8 mouse cellular contexts compared by ENCODE assay signal in genomic region chr17:56883612-56884011, GRCm38 (mm10). TPM values are rescaled to one million over a fixed set of nuclear protein-coding genes. Genes with fewer than 3 reads are reported as not detected.
DNase-seq lines count a peak whose midpoint lies in the region; ATAC-seq and TF ChIP-seq lines count a peak whose summit lies in the region.

No protein-coding gene starts in this region.

- no peak for TF ChIP-seq CTCF in lung, adult 2 months (IDR thresholded peaks at IDR 0.05; ENCODE audit: insufficient read depth, low read length)
- TF ChIP-seq CTCF in intestine, postnatal 0 days (IDR thresholded peaks at IDR 0.05; ENCODE audit: low read depth): no peak
- no peak for TF ChIP-seq CTCF in olfactory bulb, adult 2 months (IDR thresholded peaks at IDR 0.05; ENCODE audit: insufficient read depth, low read depth, low read length)

- 19% methylated on average over 17 of the region's 17 CpGs for WGBS in lung, adult 2 months
- 29% methylated on average over 17 of the region's 17 CpGs for WGBS in intestine, postnatal 0 days
- WGBS in olfactory bulb, adult 2 months: 48% methylated on average over 17 of the region's 17 CpGs

- peak overlapping the region; percentile 48 for H3K4me3 ChIP-seq in lung, adult 2 months (replicated peaks; ENCODE audit: extremely low read depth, low read depth, low read length)
- H3K4me3 ChIP-seq in intestine, postnatal 0 days (ENCODE audit: low read depth, low read length): no peak overlapping the region
- H3K4me3 ChIP-seq in olfactory bulb, adult 2 months (ENCODE audit: insufficient read depth, low read depth, low read length): peak overlapping the region; percentile 27

- TF ChIP-seq POLR2A in lung, adult 2 months (IDR thresholded peaks at IDR 0.05; ENCODE audit: borderline replicate concordance, extremely low read depth, low read depth, low read length): no peak
- no peak for TF ChIP-seq POLR2A in olfactory bulb, adult 2 months (IDR thresholded peaks at IDR 0.05; ENCODE audit: insufficient read depth, low read depth, low read length)

- no peak overlapping the region for H3K27ac ChIP-seq in intestine, postnatal 0 days (ENCODE audit: low read depth, low read length)
- no peak overlapping the region for H3K27ac ChIP-seq in olfactory bulb, adult 2 months (ENCODE audit: insufficient read depth, low read depth, low read length)

- H3K4me1 ChIP-seq in lung, adult 2 months (ENCODE audit: control insufficient read depth, insufficient read depth, low read length): no peaks in the 10 kb centered on the region
- H3K4me1 ChIP-seq in intestine, postnatal 0 days (replicated peaks; ENCODE audit: control insufficient read depth, insufficient read depth, low read length): no peaks in the 10 kb centered on the region
- peaks cover 6% of the 10 kb centered on the region; the same call in 1 of the 2 replicates for H3K4me1 ChIP-seq in olfactory bulb, adult 2 months (ENCODE audit: control insufficient read depth, insufficient read depth, low read length)

- no peaks in the 10 kb centered on the region for H3K36me3 ChIP-seq in intestine, postnatal 0 days (ENCODE audit: control insufficient read depth, insufficient read depth)

- H3K9ac ChIP-seq in intestine, postnatal 0 days (ENCODE audit: low read depth, low read length): no peak overlapping the region

- no peaks in the 10 kb centered on the region for H3K9me3 ChIP-seq in intestine, postnatal 0 days (ENCODE audit: control insufficient read depth)

- H3K4me2 ChIP-seq in intestine, postnatal 0 days (replicated peaks; ENCODE audit: low read depth): peak overlapping the region; percentile 57

- DNase-seq in lung, adult 2 months: no peak
- DNase-seq in lung, postnatal 14 days: no peak
- no peak for DNase-seq in left cerebral cortex, adult 8-10 months (ENCODE audit: low spot score in 2 of 2)
- no peak for DNase-seq in c-Kit-positive CD71-positive TER-119-positive erythroid progenitor cells, embryonic 14.5 days (ENCODE audit: low spot score)
- no peak for DNase-seq in MN1 (ENCODE audit: low spot score)

- H3K27me3 ChIP-seq in intestine, postnatal 0 days (replicated peaks; ENCODE audit: control insufficient read depth, insufficient read depth, low read length): no peaks in the 10 kb centered on the region

- peak; percentile 70 for ATAC-seq in common myeloid progenitor, adult 5-6 weeks (replicated peaks; ENCODE audit: low read depth, poor library complexity, severe bottlenecking)
- ATAC-seq in intestine, postnatal 0 days: 0 out of 2 replicates have a peak, but pooled peaks have one; percentile 34

RNA-seq across cellular contexts. Expression of gene 1700061G19Rik, which starts 8.3 kb away (rescaled TPM):
- 0.11 and 0.19 TPM in 2 replicates for polyA plus RNA-seq in lung, adult 2 months (2012; rRNA removed)
- 0.05 TPM in 1 of 2 replicates, not detected in the other for total RNA-seq in common myeloid progenitor, adult 5-6 weeks (2017)
- 0.23 and 0.30 TPM in 2 replicates for polyA plus RNA-seq in intestine, postnatal 0 days (2015; fragmentation: Nextera tagmentation; extraction: Ambion mirVana)
- not detected in 2 replicates for polyA plus RNA-seq in olfactory bulb, adult 2 months (2012; ENCODE audit: insufficient read depth, insufficient read length, low replicate concordance, missing spikeins)
- under 1 TPM; 0.13 to 0.22 (median 0.17) TPM for total RNA-seq in left cerebral cortex, adult 8-10 months (2022)

RNA-seq across cellular contexts. Expression of gene Acsbg2, which starts 9.4 kb away (rescaled TPM):
- not detected in 2 replicates for polyA plus RNA-seq in lung, adult 2 months (2012; rRNA removed)
- total RNA-seq in common myeloid progenitor, adult 5-6 weeks (2017): not detected in 2 replicates
- not detected in 2 replicates for polyA plus RNA-seq in intestine, postnatal 0 days (2015; fragmentation: Nextera tagmentation; extraction: Ambion mirVana)
- polyA plus RNA-seq in olfactory bulb, adult 2 months (2012; ENCODE audit: insufficient read depth, insufficient read length, low replicate concordance, missing spikeins): not detected in 2 replicates
- total RNA-seq in left cerebral cortex, adult 8-10 months (2022): not detected

RNA-seq across cellular contexts. Expression of gene Mllt1, which starts 51.6 kb away (rescaled TPM):
- polyA plus RNA-seq in lung, adult 2 months (2012; rRNA removed): 58.2 and 59.4 TPM in 2 replicates
- total RNA-seq in common myeloid progenitor, adult 5-6 weeks (2017): 22.4 and 23.7 TPM in 2 replicates
- 10.5 and 11.9 TPM in 2 replicates for polyA plus RNA-seq in intestine, postnatal 0 days (2015; fragmentation: Nextera tagmentation; extraction: Ambion mirVana)
- polyA plus RNA-seq in olfactory bulb, adult 2 months (2012; ENCODE audit: insufficient read depth, insufficient read length, low replicate concordance, missing spikeins): not detected in 2 replicates
- total RNA-seq in left cerebral cortex, adult 8-10 months (2022): 10 to 100 TPM; 67.0 to 82.3 (median 70.8) TPM

RNA-seq across cellular contexts. Expression of gene Rfx2, which starts 52.8 kb away (rescaled TPM):
- polyA plus RNA-seq in lung, adult 2 months (2012; rRNA removed): 24.1 and 27.2 TPM in 2 replicates
- total RNA-seq in common myeloid progenitor, adult 5-6 weeks (2017): 7.6 and 7.7 TPM in 2 replicates
- polyA plus RNA-seq in intestine, postnatal 0 days (2015; fragmentation: Nextera tagmentation; extraction: Ambion mirVana): 1.4 and 1.6 TPM in 2 replicates
- not detected in 2 replicates for polyA plus RNA-seq in olfactory bulb, adult 2 months (2012; ENCODE audit: insufficient read depth, insufficient read length, low replicate concordance, missing spikeins)
- 1 to 10 TPM; 2.1 to 4.1 (median 3.1) TPM for total RNA-seq in left cerebral cortex, adult 8-10 months (2022)
